Mouse (Mus musculus): ENCODE measurements around the gene Sulf2. TPM values are rescaled to one million over a fixed set of nuclear protein-coding genes. Genes with fewer than 3 reads are reported as not detected.
A peak's percentile ranks its signal among the peaks of the same experiment; 100 is the strongest.

The Sulf2 gene
- polyA plus RNA-seq, 1 experiment from 2014 or later, result 87.6 TPM

DNA sequence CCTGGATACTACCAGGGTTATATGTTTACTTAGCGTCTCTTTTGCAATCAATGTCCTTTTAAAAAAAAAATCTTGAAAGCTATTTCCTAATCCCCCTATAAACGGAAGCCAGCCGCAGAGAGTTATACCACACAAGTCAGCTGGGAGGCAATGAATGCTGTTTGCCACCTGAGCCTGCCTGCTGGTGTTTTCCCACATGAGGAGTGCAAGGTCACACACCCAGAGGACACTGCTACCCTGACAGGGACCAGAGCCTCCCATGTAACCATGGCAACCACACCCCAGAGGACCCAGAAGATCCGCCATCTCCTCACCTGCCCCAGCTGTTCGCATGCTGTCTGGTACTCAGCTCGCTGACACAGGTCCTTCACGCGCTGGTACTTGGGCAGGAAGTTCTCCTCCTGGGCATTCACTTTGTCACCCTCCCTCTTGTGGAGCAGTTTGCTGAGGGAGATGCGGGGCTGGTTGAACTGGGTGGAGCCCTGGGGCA, 71.9 kb downstream of the Sulf2 start:
- Histone ChIP-seq H3K4me2 (no peak overlapping the region), H3K4me3 (no peak overlapping the region), H3K4me1 (peaks cover 46% of the 10 kb centered on the region), H3K27ac (replicated peaks) (peak overlapping the region; percentile 39; the same call in 1 of the 2 replicates), H3K36me3 (peaks cover 65% of the 10 kb centered on the region), H3K27me3 (replicated peaks) (no peaks in the 10 kb centered on the region), H3K9ac (0 out of 2 replicates have a peak overlapping the region, but pooled peaks have one; percentile 2), H3K9me3 (no peaks in the 10 kb centered on the region)
- no peak for ATAC-seq (ENCODE audit: extremely low read depth, insufficient number of reproducible peaks, low FRiP score, low TSS enrichment)
- 77% methylated on average over 9 of the region's 9 CpGs for WGBS

DNA sequence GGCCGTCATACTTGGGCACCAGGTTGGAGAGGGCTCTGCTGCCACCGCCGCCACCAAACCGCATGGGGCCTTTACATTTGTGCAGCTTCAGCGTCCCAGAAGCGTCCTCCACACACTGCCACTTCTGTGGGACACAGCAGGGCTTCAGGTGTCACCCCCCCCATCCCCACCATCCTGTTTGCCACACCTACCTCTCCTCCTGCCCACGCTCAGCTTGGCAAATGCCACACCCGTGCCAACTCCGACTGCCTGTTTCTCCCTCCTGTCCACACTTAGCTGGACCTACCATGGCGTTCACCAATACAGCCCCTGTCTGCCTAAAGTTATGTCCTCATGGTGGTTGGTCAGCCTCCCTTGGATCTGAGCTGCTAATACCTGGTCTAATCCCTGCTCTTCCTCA, 72.8 kb downstream of the Sulf2 start:
- peaks cover 46% of the 10 kb centered on the region for H3K4me1 ChIP-seq
- no peaks in the 10 kb centered on the region for H3K9me3 ChIP-seq
- no peak overlapping the region for H3K4me2 ChIP-seq
- H3K27ac ChIP-seq (replicated peaks), result peak overlapping the region; percentile 99; the same call in 1 of the 2 replicates
- WGBS, result 72% methylated on average over 10 of the region's 10 CpGs
- H3K4me3 ChIP-seq, result no peak overlapping the region
- H3K36me3 ChIP-seq, result peaks cover 71% of the 10 kb centered on the region
- H3K27me3 ChIP-seq (replicated peaks), result no peaks in the 10 kb centered on the region
- H3K9ac ChIP-seq, result peak overlapping the region; percentile 47
- no peak for ATAC-seq (ENCODE audit: extremely low read depth, insufficient number of reproducible peaks, low FRiP score, low TSS enrichment)

DNA sequence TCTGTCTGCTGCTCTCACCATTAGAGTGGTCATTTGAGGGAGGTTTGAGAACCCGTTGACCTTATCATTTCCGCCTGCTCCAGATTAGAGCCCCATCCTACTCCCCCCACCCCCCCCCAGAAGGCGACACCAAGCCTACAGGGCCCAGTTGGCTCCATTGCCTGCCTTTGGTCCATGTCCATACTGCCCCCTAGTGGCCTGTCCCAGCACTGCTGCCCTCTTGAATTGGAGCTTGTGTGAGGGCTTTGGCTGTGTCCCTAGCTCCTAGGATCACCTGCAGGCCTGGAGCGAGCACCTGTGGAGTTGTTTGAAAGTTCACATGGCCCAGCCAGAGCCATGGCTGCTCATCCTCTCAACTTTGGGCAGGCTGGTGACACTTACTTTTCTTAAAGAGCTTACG, 73.3 kb downstream of the Sulf2 start:
- H3K4me1 ChIP-seq, result peaks cover 46% of the 10 kb centered on the region
- H3K27ac ChIP-seq (replicated peaks), result peak overlapping the region; percentile 99
- no peaks in the 10 kb centered on the region for H3K9me3 ChIP-seq
- ATAC-seq (ENCODE audit: extremely low read depth, insufficient number of reproducible peaks, low FRiP score, low TSS enrichment), result no peak
- H3K36me3 ChIP-seq, result peaks cover 71% of the 10 kb centered on the region
- H3K4me3 ChIP-seq, result no peak overlapping the region
- H3K9ac ChIP-seq, result 0 out of 2 replicates have a peak overlapping the region, but pooled peaks have one; percentile 47
- 40% methylated on average over 5 of the region's 5 CpGs for WGBS
- no peak overlapping the region for H3K4me2 ChIP-seq
- H3K27me3 ChIP-seq (replicated peaks), result no peaks in the 10 kb centered on the region

DNA sequence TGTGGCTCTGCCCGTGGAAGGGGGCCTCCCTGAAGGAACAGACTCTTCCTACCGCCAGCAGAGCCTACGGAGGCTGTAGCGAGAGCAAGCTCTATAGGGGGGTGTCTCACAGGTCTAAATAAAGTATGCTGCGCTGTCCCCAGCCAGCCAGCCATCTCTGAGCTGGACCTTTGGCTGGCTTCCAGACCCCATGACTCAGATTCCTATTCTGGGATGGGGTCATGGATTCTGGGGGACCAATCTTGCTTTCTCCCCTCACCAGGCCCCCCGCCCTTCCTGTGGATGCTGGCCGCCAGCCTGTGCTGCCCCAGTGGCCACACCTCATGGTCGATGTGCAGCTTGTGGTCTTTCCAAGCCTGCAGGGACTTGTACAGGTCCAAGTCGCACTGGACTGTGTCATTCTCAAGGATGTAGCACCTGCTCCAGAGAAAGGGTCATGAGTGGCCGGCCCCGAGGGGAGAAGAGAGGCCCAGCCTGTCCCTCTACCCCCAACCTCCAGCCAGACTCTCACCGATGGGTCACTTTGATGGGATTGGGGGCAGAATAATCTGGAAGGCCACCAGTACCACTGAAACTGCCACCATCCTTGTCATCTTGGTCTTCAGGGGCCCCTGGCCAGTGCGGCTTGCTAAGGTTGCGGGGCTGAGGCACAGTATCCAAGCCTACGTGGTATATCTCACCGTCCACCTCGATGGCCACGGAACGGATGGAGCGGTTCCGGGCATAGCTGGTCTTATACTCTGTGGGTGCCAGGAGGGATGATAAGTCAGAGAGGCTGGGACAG, 74.3 kb downstream of the Sulf2 start:
- Histone ChIP-seq H3K27ac (replicated peaks) (peak overlapping the region; percentile 99), H3K36me3 (peaks cover 69% of the 10 kb centered on the region), H3K27me3 (replicated peaks) (no peaks in the 10 kb centered on the region), H3K4me3 (peak overlapping the region; percentile 50), H3K9me3 (no peaks in the 10 kb centered on the region), H3K4me1 (peaks cover 49% of the 10 kb centered on the region), H3K4me2 (peak overlapping the region; percentile 68), H3K9ac (peak overlapping the region; percentile 84)
- ATAC-seq (ENCODE audit: extremely low read depth, insufficient number of reproducible peaks, low FRiP score, low TSS enrichment), result peak; percentile 58; the same call in 1 of the 2 replicates
- WGBS, result 53% methylated on average over 21 of the region's 21 CpGs

DNA sequence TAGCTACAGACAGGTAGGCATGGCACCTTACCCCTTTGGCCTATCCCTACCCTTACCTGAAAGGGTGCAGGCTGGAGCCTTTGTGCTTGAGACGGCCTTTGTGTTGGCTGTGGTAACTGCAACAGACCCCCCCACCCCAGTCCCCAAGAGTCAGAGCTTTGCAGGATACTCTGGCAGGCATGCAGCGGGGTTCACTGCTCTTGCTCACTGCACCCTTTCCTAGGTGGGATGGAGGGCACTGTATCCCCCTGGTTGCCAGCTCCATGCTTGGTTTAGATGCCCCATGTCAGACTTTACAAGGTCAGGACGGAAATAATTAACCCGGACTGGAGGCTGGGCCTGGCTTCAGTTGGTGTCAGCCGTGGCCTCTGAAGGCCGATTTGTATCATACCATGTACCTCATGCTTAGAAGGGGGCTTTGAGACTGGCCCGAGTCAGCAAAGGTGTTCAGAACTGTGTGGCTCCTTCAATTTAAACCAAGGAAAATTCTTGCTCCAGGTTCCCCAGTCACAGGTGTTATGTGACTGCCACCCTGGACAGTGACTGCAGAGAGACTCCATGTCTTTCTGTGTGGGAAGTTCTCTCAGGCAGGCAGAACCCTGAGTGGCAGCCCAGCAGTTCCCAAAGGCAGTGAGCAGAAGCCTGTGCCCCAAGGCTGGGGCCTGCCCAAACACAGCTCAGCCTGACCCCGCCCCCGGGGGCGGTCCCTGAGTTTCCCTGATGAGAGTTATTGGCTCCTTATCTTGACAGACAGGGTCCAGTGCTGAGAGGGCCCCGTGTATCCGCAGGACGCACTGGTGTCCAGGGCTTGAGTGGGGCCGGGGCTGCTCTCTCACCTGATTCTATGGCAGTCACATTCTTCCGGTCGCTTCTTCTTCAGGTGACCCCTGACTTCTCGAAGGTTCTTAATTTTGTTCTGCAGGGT, 75.2 kb downstream of the Sulf2 start:
- peak overlapping the region; percentile 50 for H3K4me3 ChIP-seq
- H3K27ac ChIP-seq (replicated peaks), result peak overlapping the region; percentile 99
- no peaks in the 10 kb centered on the region for H3K9me3 ChIP-seq
- 37% methylated on average over 17 of the region's 17 CpGs for WGBS
- H3K4me1 ChIP-seq, result peaks cover 56% of the 10 kb centered on the region
- peak overlapping the region; percentile 84 for H3K9ac ChIP-seq
- H3K27me3 ChIP-seq (replicated peaks), result no peaks in the 10 kb centered on the region
- peaks cover 70% of the 10 kb centered on the region for H3K36me3 ChIP-seq
- peak; percentile 74; the same call in 1 of the 2 replicates for ATAC-seq (ENCODE audit: extremely low read depth, insufficient number of reproducible peaks, low FRiP score, low TSS enrichment)
- H3K4me2 ChIP-seq, result peak overlapping the region; percentile 68

DNA sequence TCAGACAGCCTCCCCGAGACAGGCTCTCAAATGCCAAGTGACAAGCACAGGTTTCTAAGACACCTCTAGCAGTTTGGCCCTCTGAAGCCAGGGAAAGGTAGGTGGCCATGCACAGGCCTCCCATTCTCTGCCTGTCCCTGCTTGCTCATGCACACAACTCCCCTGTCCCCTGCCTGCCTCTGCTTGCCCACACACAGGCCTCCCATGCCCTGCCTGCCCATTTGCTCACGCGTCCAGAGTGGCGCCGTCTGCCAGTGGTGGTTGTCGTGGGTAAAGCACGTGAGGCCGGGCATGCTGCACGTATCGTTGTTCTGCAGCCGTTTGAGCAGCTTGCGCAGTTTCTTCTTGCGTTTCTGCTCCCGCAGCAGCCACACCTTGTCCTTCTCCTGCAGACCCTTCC, 76.2 kb downstream of the Sulf2 start:
- Histone ChIP-seq H3K4me2 (no peak overlapping the region), H3K9ac (no peak overlapping the region; the same call in 1 of the 2 replicates), H3K4me3 (no peak overlapping the region), H3K27ac (replicated peaks) (peak overlapping the region; percentile 99), H3K36me3 (peaks cover 70% of the 10 kb centered on the region), H3K27me3 (replicated peaks) (no peaks in the 10 kb centered on the region), H3K4me1 (peaks cover 65% of the 10 kb centered on the region), H3K9me3 (no peaks in the 10 kb centered on the region)
- WGBS, result 91% methylated on average over 14 of the region's 14 CpGs
- no peak for ATAC-seq (ENCODE audit: extremely low read depth, insufficient number of reproducible peaks, low FRiP score, low TSS enrichment)

DNA sequence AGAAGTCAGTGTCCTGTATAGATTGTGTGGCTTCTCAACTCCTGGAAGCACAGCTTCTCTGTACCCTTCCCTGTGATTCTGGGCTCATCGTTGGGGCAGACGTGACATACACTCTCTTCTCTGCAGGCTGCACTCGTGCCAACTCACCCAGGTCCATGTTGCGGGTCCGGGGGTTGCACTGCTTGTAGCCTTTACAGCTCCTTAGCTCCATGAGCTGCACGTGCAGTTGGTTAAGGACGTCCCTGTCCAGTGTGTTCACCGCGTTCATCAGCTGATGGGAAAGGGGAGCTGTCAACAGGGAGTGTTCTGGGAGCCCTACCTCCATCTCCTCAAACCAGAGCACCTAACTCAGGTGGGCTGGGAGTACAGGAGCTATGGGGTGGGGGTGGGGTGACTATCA, 78.1 kb downstream of the Sulf2 start:
- WGBS, result 86% methylated on average over 9 of the region's 9 CpGs
- H3K27me3 ChIP-seq (replicated peaks), result no peaks in the 10 kb centered on the region
- H3K4me1 ChIP-seq, result peaks cover 61% of the 10 kb centered on the region
- H3K27ac ChIP-seq (replicated peaks), result no peak overlapping the region
- no peaks in the 10 kb centered on the region for H3K9me3 ChIP-seq
- H3K4me2 ChIP-seq, result no peak overlapping the region
- H3K36me3 ChIP-seq, result peaks cover 73% of the 10 kb centered on the region
- no peak overlapping the region for H3K4me3 ChIP-seq
- no peak overlapping the region for H3K9ac ChIP-seq
- no peak for ATAC-seq (ENCODE audit: extremely low read depth, insufficient number of reproducible peaks, low FRiP score, low TSS enrichment)

DNA sequence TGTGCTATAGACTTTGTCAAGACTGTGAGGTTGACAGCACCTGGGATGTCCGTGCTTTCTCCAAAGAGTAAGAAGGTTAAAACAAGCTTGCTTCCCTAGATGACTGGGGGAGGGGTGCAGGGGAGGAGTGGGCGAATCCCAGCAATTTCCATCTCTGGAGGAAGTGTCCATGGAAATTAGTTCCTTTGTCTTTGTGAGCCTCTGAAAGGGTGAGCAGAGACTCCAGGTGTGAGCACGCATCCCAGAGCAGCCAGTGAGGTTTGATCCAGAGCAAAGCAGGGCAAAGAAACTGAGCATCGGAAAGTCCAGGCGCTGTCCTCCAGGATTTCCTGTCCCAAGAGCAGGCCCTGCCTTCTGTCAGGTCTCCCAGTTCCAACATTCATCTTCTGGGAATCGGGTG, 81.1 kb downstream of the Sulf2 start:
- H3K36me3 ChIP-seq, result peaks cover 92% of the 10 kb centered on the region
- peak overlapping the region; percentile 37; the same call in 1 of the 2 replicates for H3K9ac ChIP-seq
- no peak overlapping the region for H3K27ac ChIP-seq (replicated peaks)
- 58% methylated on average over 6 of the region's 6 CpGs for WGBS
- no peak for ATAC-seq (ENCODE audit: extremely low read depth, insufficient number of reproducible peaks, low FRiP score, low TSS enrichment)
- no peaks in the 10 kb centered on the region for H3K27me3 ChIP-seq (replicated peaks)
- H3K4me3 ChIP-seq, result no peak overlapping the region
- no peak overlapping the region for H3K4me2 ChIP-seq
- no peaks in the 10 kb centered on the region for H3K9me3 ChIP-seq
- H3K4me1 ChIP-seq, result peaks cover 36% of the 10 kb centered on the region

DNA sequence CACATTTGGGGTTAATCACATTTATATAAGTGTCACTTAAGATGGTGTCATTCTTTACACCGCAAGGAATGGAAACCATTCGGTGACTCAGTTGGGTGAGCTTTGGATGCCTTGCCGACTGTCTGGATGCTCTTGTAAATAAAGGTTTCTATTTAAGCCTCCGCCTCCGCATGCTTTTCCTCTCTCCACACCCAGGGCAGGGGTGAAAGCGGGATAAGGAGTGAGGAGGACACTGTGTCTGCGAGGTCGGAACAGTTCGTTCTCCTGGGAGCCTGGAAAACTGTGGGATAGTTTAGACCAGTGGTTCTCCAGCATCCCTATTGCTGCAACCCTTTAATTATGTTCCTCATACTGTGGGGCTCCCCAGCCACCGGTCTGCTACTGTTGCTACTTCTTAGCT, 82.4 kb downstream of the Sulf2 start:
- Histone ChIP-seq H3K4me2 (no peak overlapping the region), H3K4me1 (peaks cover 35% of the 10 kb centered on the region), H3K4me3 (no peak overlapping the region), H3K27ac (replicated peaks) (no peak overlapping the region), H3K27me3 (replicated peaks) (no peaks in the 10 kb centered on the region), H3K9ac (no peak overlapping the region), H3K9me3 (no peaks in the 10 kb centered on the region), H3K36me3 (peaks cover 92% of the 10 kb centered on the region)
- ATAC-seq (ENCODE audit: extremely low read depth, insufficient number of reproducible peaks, low FRiP score, low TSS enrichment), result no peak
- 47% methylated on average over 10 of the region's 10 CpGs for WGBS

DNA sequence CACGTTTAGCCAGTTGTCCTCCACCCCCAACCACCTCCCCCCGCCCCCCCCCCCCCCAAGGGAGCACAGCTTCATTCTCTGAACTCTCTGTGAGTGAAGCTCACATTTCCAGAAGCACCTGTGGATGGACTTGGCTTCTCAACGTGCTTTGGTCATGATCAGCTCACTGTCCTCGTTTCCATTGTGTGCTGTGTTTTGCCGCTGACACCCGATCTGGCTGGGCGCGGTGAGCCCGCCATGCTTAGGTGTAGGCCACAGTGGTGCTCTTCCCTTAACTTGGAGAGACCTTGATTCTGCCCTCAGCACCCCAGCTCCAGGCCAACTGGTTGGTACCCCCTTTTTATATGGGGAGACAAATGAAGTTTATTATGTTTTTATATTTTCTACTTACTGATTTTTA, 83.6 kb downstream of the Sulf2 start:
- Histone ChIP-seq H3K36me3 (peaks cover 91% of the 10 kb centered on the region), H3K4me3 (no peak overlapping the region)
- no peak for ATAC-seq (ENCODE audit: extremely low read depth, insufficient number of reproducible peaks, low FRiP score, low TSS enrichment)

DNA sequence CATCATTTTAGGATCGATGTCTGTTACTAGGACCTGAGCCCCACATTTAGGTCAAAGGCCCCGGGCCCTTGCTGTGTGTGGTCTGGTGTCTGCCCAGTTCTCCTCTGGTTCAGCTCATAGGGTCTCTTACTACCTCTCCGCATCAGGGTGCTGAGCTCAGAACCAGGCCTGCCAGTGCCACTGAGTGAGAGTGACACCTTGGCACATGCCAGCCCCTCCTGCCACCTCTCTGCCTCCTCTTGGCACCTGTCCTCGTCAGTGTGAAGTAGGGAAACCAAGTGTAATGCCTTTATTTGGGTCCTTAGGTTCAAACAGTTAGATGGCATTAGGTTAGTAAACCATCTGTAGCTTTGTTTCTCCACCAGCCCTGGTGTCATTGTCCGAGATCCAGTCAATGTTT, 84.0 kb downstream of the Sulf2 start:
- Histone ChIP-seq H3K4me1 (peaks cover 39% of the 10 kb centered on the region), H3K27me3 (replicated peaks) (no peaks in the 10 kb centered on the region), H3K36me3 (peaks cover 92% of the 10 kb centered on the region), H3K9me3 (no peaks in the 10 kb centered on the region), H3K4me3 (no peak overlapping the region), H3K4me2 (no peak overlapping the region), H3K9ac (no peak overlapping the region), H3K27ac (replicated peaks) (no peak overlapping the region)
- no peak for ATAC-seq (ENCODE audit: extremely low read depth, insufficient number of reproducible peaks, low FRiP score, low TSS enrichment)
- 83% methylated on average over 5 of the region's 5 CpGs for WGBS

More for the DNA sequence above, 83.6 kb downstream of the Sulf2 start:
- Histone ChIP-seq H3K4me2 (no peak overlapping the region), H3K9ac (no peak overlapping the region), H3K9me3 (no peaks in the 10 kb centered on the region), H3K4me1 (peaks cover 39% of the 10 kb centered on the region), H3K27me3 (replicated peaks) (no peaks in the 10 kb centered on the region), H3K27ac (replicated peaks) (no peak overlapping the region)
- whole genome bisulfite sequencing, result 87% methylated on average over 9 of the region's 9 CpGs
